Mouse (Mus musculus): Measurements from ENCODE around the gene Myf5. TPM values are rescaled to one million over a fixed set of nuclear protein-coding genes. Genes with fewer than 3 reads are reported as not detected.

Gene Myf5
- not detected in 2 replicates for polyA plus RNA-seq (2014; fragmentation: Nextera tagmentation; extraction: Ambion mirVana)

- 72% methylated on average over 8 of the region's 8 CpGs for WGBS
- Histone ChIP-seq H3K27ac (replicated peaks in 1 of 2; ENCODE audit: control insufficient read depth in 1 of 2, insufficient read depth in 1 of 2, low read depth in 2 of 2, low read length in 2 of 2) (no peak within 1 kb of the TSS), H3K4me3 (ENCODE audit: control insufficient read depth in 1 of 2, insufficient read depth in 1 of 2, low read depth in 1 of 2, low read length in 2 of 2) (no peak within 1 kb of the TSS), H3K36me3 (ENCODE audit: control insufficient read depth, insufficient read depth, low read length) (no peaks in the 10 kb centered on the region), H3K27me3 (ENCODE audit: control insufficient read depth, insufficient read depth, low read length) (no peaks in the 10 kb centered on the region), H3K4me1 (ENCODE audit: control insufficient read depth in 2 of 2, insufficient read depth in 2 of 2, low read length in 2 of 2) (no peaks in the 10 kb centered on the region), H3K9ac (ENCODE audit: low read length) (no peak within 1 kb of the TSS), H3K9me3 (ENCODE audit: control insufficient read depth, low read length) (no peaks in the 10 kb centered on the region), H3K4me2 (ENCODE audit: low read length) (no peak within 1 kb of the TSS)
- no peak for ATAC-seq (ENCODE audit: insufficient number of reproducible peaks, insufficient read depth, low FRiP score, low read depth)
Measured at GRCm38 (mm10) chr10:107485870-107486269, at the start of gene Myf5. Gene Myf5, minus strand, starts transcription at chr10:107486134.

GRCm38 (mm10) chr10:107528758-107529157 is 42.8 kb upstream of the Myf5 start:
- WGBS: 55% methylated on average over 1 of the region's 1 CpGs

GRCm38 (mm10) chr10:107519216-107519615 is 33.3 kb upstream of the Myf5 start:
- ATAC-seq (ENCODE audit: insufficient number of reproducible peaks, insufficient read depth, low FRiP score, low read depth): no peak
- no peak overlapping the region for H3K27ac ChIP-seq (replicated peaks in 1 of 2; ENCODE audit: control insufficient read depth in 1 of 2, insufficient read depth in 1 of 2, low read depth in 2 of 2, low read length in 2 of 2)
- H3K9me3 ChIP-seq (ENCODE audit: control insufficient read depth, low read length): no peaks in the 10 kb centered on the region
- no peak overlapping the region for H3K4me2 ChIP-seq (ENCODE audit: low read length)
- no peaks in the 10 kb centered on the region for H3K36me3 ChIP-seq (ENCODE audit: control insufficient read depth, insufficient read depth, low read length)
- WGBS: 73% methylated on average over 5 of the region's 5 CpGs
- H3K27me3 ChIP-seq (ENCODE audit: control insufficient read depth, insufficient read depth, low read length): no peaks in the 10 kb centered on the region
- H3K4me3 ChIP-seq (ENCODE audit: control insufficient read depth in 1 of 2, insufficient read depth in 1 of 2, low read depth in 1 of 2, low read length in 2 of 2): no peak overlapping the region
- H3K4me1 ChIP-seq (ENCODE audit: control insufficient read depth in 2 of 2, insufficient read depth in 2 of 2, low read length in 2 of 2): no peaks in the 10 kb centered on the region
- H3K9ac ChIP-seq (ENCODE audit: low read length): no peak overlapping the region

More at GRCm38 (mm10) chr10:107528758-107529157, 42.8 kb upstream of the Myf5 start:
- no peaks in the 10 kb centered on the region for H3K27me3 ChIP-seq (ENCODE audit: control insufficient read depth, insufficient read depth, low read length)
- H3K4me2 ChIP-seq (ENCODE audit: low read length): no peak overlapping the region
- no peaks in the 10 kb centered on the region for H3K9me3 ChIP-seq (ENCODE audit: control insufficient read depth, low read length)
- H3K9ac ChIP-seq (ENCODE audit: low read length): no peak overlapping the region
- ATAC-seq (ENCODE audit: insufficient number of reproducible peaks, insufficient read depth, low FRiP score, low read depth): no peak
- H3K4me3 ChIP-seq (ENCODE audit: control insufficient read depth in 1 of 2, insufficient read depth in 1 of 2, low read depth in 1 of 2, low read length in 2 of 2): no peak overlapping the region
- H3K27ac ChIP-seq (replicated peaks in 1 of 2; ENCODE audit: control insufficient read depth in 1 of 2, insufficient read depth in 1 of 2, low read depth in 2 of 2, low read length in 2 of 2): no peak overlapping the region
- no peaks in the 10 kb centered on the region for H3K36me3 ChIP-seq (ENCODE audit: control insufficient read depth, insufficient read depth, low read length)
- no peaks in the 10 kb centered on the region for H3K4me1 ChIP-seq (ENCODE audit: control insufficient read depth in 2 of 2, insufficient read depth in 2 of 2, low read length in 2 of 2)

- Histone ChIP-seq H3K27me3 (ENCODE audit: control insufficient read depth, insufficient read depth, low read length) (no peaks in the 10 kb centered on the region), H3K4me3 (ENCODE audit: control insufficient read depth in 1 of 2, insufficient read depth in 1 of 2, low read depth in 1 of 2, low read length in 2 of 2) (no peak overlapping the region), H3K9me3 (ENCODE audit: control insufficient read depth, low read length) (no peaks in the 10 kb centered on the region), H3K36me3 (ENCODE audit: control insufficient read depth, insufficient read depth, low read length) (no peaks in the 10 kb centered on the region), H3K4me2 (ENCODE audit: low read length) (no peak overlapping the region), H3K27ac (replicated peaks in 1 of 2; ENCODE audit: control insufficient read depth in 1 of 2, insufficient read depth in 1 of 2, low read depth in 2 of 2, low read length in 2 of 2) (no peak overlapping the region), H3K4me1 (ENCODE audit: control insufficient read depth in 2 of 2, insufficient read depth in 2 of 2, low read length in 2 of 2) (no peaks in the 10 kb centered on the region), H3K9ac (ENCODE audit: low read length) (no peak overlapping the region)
- ATAC-seq (ENCODE audit: insufficient number of reproducible peaks, insufficient read depth, low FRiP score, low read depth): no peak
- WGBS: 64% methylated on average over 7 of the region's 7 CpGs
Measured at GRCm38 (mm10) chr10:107516641-107517040, 30.7 kb upstream of the Myf5 start.

- no peaks in the 10 kb centered on the region for H3K9me3 ChIP-seq (ENCODE audit: control insufficient read depth, low read length)
- no peaks in the 10 kb centered on the region for H3K27me3 ChIP-seq (ENCODE audit: control insufficient read depth, insufficient read depth, low read length)
- no peak overlapping the region for H3K9ac ChIP-seq (ENCODE audit: low read length)
- H3K4me2 ChIP-seq (ENCODE audit: low read length): no peak overlapping the region
- no peaks in the 10 kb centered on the region for H3K36me3 ChIP-seq (ENCODE audit: control insufficient read depth, insufficient read depth, low read length)
- no peak for ATAC-seq (ENCODE audit: insufficient number of reproducible peaks, insufficient read depth, low FRiP score, low read depth)
- WGBS: 84% methylated on average over 7 of the region's 7 CpGs
- H3K4me3 ChIP-seq (ENCODE audit: control insufficient read depth in 1 of 2, insufficient read depth in 1 of 2, low read depth in 1 of 2, low read length in 2 of 2): no peak overlapping the region
- H3K4me1 ChIP-seq (ENCODE audit: control insufficient read depth in 2 of 2, insufficient read depth in 2 of 2, low read length in 2 of 2): no peaks in the 10 kb centered on the region
- H3K27ac ChIP-seq (replicated peaks in 1 of 2; ENCODE audit: control insufficient read depth in 1 of 2, insufficient read depth in 1 of 2, low read depth in 2 of 2, low read length in 2 of 2): no peak overlapping the region
Measured at GRCm38 (mm10) chr10:107514735-107515134, 28.8 kb upstream of the Myf5 start.

- Histone ChIP-seq H3K27me3 (ENCODE audit: control insufficient read depth, insufficient read depth, low read length) (no peaks in the 10 kb centered on the region), H3K4me1 (ENCODE audit: control insufficient read depth in 2 of 2, insufficient read depth in 2 of 2, low read length in 2 of 2) (no peaks in the 10 kb centered on the region), H3K27ac (replicated peaks in 1 of 2; ENCODE audit: control insufficient read depth in 1 of 2, insufficient read depth in 1 of 2, low read depth in 2 of 2, low read length in 2 of 2) (no peak overlapping the region), H3K4me2 (ENCODE audit: low read length) (no peak overlapping the region), H3K9me3 (ENCODE audit: control insufficient read depth, low read length) (no peaks in the 10 kb centered on the region), H3K9ac (ENCODE audit: low read length) (no peak overlapping the region), H3K4me3 (ENCODE audit: control insufficient read depth in 1 of 2, insufficient read depth in 1 of 2, low read depth in 1 of 2, low read length in 2 of 2) (no peak overlapping the region), H3K36me3 (ENCODE audit: control insufficient read depth, insufficient read depth, low read length) (no peaks in the 10 kb centered on the region)
- WGBS: 79% methylated on average over 2 of the region's 2 CpGs
- ATAC-seq (ENCODE audit: insufficient number of reproducible peaks, insufficient read depth, low FRiP score, low read depth): no peak
Measured at GRCm38 (mm10) chr10:107506397-107506796, 20.5 kb upstream of the Myf5 start.

- no peaks in the 10 kb centered on the region for H3K27me3 ChIP-seq (ENCODE audit: control insufficient read depth, insufficient read depth, low read length)
- peaks cover 4 to 5% of the 10 kb centered on the region in 2 experiments; a peak in 3 of 4 replicates for H3K4me1 ChIP-seq (ENCODE audit: control insufficient read depth in 2 of 2, insufficient read depth in 2 of 2, low read length in 2 of 2)
- no peak overlapping the region for H3K27ac ChIP-seq (replicated peaks in 1 of 2; ENCODE audit: control insufficient read depth in 1 of 2, insufficient read depth in 1 of 2, low read depth in 2 of 2, low read length in 2 of 2)
- no peak for ATAC-seq (ENCODE audit: insufficient number of reproducible peaks, insufficient read depth, low FRiP score, low read depth)
- WGBS: 67% methylated on average over 4 of the region's 4 CpGs
- H3K4me3 ChIP-seq (ENCODE audit: control insufficient read depth in 1 of 2, insufficient read depth in 1 of 2, low read depth in 1 of 2, low read length in 2 of 2): no peak overlapping the region
- no peak overlapping the region for H3K9ac ChIP-seq (ENCODE audit: low read length)
- no peaks in the 10 kb centered on the region for H3K36me3 ChIP-seq (ENCODE audit: control insufficient read depth, insufficient read depth, low read length)
- H3K9me3 ChIP-seq (ENCODE audit: control insufficient read depth, low read length): no peaks in the 10 kb centered on the region
- H3K4me2 ChIP-seq (ENCODE audit: low read length): no peak overlapping the region
Measured at GRCm38 (mm10) chr10:107503430-107503829, 17.5 kb upstream of the Myf5 start.

- no peak overlapping the region for H3K27ac ChIP-seq (replicated peaks in 1 of 2; ENCODE audit: control insufficient read depth in 1 of 2, insufficient read depth in 1 of 2, low read depth in 2 of 2, low read length in 2 of 2)
- H3K4me1 ChIP-seq (ENCODE audit: control insufficient read depth in 2 of 2, insufficient read depth in 2 of 2, low read length in 2 of 2): peaks cover 4 to 5% of the 10 kb centered on the region in 2 experiments; a peak in 3 of 4 replicates
- no peak overlapping the region for H3K4me3 ChIP-seq (ENCODE audit: control insufficient read depth in 1 of 2, insufficient read depth in 1 of 2, low read depth in 1 of 2, low read length in 2 of 2)
- no peaks in the 10 kb centered on the region for H3K36me3 ChIP-seq (ENCODE audit: control insufficient read depth, insufficient read depth, low read length)
- no peak for ATAC-seq (ENCODE audit: insufficient number of reproducible peaks, insufficient read depth, low FRiP score, low read depth)
- H3K9ac ChIP-seq (ENCODE audit: low read length): no peak overlapping the region
- H3K27me3 ChIP-seq (ENCODE audit: control insufficient read depth, insufficient read depth, low read length): no peaks in the 10 kb centered on the region
- 82% methylated on average over 7 of the region's 7 CpGs for WGBS
- H3K4me2 ChIP-seq (ENCODE audit: low read length): no peak overlapping the region
- H3K9me3 ChIP-seq (ENCODE audit: control insufficient read depth, low read length): no peaks in the 10 kb centered on the region
Measured at GRCm38 (mm10) chr10:107502193-107502592, 16.3 kb upstream of the Myf5 start.
